Mouse (Mus musculus) lung, postnatal 14 days (tissue): ENCODE results near the gene Gpr108.
A peak's percentile ranks its signal among the peaks of the same experiment; 100 is the strongest.

ENCODE experiments used
- DNase-seq: peaks from one replicate; pipeline ENCODE4 v3.0.0; 2021

The Gpr108 gene

DNA sequence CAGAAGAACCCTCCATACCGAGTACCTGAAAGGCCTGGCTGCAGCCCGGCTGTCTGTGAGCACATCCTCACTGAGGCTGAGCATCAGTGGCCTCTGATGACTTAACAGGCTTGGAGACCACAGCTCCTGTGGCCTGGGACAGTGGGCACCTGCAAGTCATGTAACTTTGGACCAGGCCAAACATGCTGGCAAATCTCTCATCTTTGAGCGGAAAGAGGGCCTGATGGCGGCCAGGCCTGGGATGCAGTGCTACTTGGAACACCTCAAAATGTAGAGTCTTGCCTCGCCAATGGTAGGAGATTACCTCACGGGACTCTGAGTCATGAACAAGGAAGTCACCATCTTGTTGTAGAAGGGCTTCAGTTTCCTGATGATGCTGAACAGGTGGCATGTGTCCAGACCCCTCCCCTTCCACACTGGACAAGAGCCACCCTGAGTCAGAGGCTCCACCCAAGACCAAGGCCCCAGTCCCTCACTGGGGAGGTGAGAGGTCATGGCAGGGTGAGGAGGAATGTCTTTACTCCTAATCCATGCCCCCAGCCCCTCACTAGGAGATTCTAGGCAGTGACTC is 19.4 kb upstream of the Gpr108 start:
- DNase-seq: no peak

DNA sequence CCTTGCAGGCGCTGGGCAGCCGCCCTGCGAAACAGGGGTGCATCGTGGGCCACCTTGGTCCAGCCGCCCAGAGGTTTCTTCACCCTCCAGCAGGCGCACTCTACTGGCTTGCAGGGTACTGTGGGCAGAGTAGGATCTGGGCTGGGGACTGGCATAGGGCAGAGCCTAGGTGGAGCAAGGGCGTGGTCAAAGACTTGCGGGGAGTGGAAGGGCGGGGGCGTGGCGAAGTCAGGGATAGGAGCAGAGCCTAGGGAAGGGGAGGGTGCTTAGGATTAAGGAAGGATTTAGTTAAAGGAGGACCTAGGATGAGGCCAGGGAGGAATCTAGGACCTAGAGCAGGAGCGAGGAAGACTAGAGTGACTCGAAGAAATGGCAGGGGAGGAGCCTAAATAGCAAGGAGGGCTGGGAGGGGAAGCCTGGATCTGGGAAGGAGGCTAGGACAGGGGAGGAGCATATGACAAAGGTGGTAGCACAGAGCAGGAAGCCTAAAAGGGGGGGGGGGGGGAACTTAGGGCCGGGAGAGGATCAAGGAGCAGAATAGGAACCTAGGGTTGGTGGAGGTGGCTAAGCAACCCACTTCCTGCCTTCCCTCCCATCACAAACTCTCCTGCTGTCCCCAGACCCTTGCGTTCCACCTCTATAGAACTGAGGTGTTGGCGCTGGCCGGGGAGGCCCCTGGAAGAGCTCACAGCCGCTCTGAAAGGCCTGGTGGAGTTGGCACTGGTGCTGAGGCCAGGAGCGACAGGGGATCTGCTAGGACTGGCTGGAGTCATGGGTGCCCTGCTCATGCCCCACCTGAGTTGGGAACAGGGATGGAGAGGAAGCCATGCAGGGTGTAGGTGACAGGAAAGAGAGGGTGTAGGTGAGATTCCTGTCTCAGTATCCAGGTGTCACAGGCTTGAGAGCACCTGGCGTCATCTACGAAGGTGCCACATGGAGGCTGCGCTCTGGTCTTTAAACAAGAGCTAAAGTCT is 17.0 kb upstream of the Gpr108 start:
- DNase-seq: peak; percentile 91

- no peak for DNase-seq
These were observed 15.9 kb upstream of the Gpr108 start for GRCm38 (mm10) chr17:57264164-57264563.

DNA sequence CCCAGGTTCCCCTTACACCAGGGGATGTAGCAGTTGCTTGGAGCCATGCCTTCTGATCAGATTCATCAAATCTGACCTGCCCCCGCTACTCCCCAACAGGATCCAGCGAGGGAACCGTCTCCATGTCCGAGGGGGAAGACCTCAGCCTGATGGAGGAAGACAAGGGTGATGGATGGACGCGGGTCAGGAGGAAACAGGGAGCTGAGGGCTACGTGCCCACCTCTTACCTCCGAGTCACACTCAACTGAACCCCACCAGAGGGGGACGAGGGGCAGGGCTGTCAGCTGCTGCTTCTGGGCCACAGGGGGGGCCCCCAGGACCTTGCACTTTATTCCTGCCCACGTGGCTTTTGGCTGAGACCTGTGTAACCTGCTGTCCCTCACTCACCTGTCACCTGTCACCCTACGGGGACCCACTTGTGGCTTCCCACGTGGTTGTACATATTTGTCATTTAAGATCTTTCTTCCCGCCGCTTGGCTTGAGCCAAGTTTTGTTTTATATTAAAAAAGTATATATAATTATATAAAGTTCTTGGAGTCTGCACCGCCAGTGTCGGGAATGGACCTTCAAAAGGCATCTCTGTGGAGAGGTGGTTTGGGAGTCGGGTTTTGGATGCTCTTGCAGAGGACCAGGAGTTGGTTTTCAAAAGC is 14.8 kb upstream of the Gpr108 start:
- DNase-seq: no peak

DNA sequence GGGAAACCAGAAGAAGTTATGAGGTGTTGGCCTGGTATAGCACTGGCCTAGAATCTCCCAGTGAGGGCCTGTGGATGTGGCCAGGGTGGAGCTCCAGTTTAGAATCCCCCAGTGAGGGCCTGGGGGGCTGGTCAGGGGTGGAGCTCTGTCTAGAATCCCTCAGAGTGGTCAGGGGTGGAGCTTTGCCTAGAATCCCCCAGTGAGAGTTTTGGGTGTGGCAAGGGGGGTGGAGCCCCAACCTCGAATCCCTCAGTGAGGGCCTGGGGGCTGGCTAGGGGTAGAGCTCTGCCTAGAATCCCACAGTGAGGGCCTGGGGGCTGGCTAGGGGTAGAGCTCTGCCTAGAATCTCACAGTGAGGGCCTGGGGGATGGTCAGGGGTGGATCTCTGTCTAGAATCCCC is 13.6 kb upstream of the Gpr108 start:
- DNase-seq: no peak

GRCm38 (mm10) chr17:57261286-57261685 is 13.0 kb upstream of the Gpr108 start:
- DNase-seq: no peak

- DNase-seq: no peak
These were observed 12.1 kb upstream of the Gpr108 start for GRCm38 (mm10) chr17:57260351-57260750.

DNA sequence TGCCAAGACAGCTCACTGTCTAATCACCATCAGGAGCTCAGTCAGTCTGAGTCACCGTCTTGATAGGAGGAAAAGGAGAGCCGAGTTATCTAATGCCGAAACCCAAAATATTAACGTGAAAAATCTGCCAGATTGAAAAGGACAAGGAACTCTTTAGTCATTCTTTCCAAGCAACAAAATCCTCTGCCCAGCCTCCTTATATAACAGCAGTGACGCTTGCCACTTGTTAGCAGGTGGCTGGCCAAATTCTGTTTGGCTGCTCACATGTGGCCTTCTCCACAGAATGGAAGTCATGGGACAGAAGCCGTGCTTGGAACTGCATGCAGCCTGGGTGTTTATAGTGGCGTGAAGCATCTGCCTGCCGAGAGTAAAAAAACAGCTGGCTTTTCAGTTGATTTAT is 11.5 kb upstream of the Gpr108 start:
- DNase-seq: no peak

DNA sequence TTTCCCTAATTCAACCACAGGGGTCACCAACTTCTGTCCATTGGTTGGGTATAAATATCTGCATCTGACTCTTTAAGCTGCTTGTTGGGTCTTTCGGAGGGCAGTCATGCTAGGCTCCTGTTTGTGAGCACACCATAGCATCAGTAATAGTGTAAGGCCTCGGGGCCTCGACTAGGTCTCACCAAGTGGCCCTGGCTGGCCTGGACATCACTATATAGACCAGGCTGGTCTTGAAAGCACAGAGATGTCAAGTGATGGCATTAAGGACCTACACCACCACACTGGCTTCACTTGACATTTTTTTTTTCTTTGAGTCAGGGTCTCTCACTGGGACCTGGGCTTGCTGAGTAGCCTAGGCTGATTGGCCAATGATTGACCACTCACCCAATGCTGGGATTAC is 9.9 kb upstream of the Gpr108 start:
- DNase-seq: no peak

- no peak for DNase-seq
These were observed 8.8 kb upstream of the Gpr108 start for GRCm38 (mm10) chr17:57256921-57257485.

DNA sequence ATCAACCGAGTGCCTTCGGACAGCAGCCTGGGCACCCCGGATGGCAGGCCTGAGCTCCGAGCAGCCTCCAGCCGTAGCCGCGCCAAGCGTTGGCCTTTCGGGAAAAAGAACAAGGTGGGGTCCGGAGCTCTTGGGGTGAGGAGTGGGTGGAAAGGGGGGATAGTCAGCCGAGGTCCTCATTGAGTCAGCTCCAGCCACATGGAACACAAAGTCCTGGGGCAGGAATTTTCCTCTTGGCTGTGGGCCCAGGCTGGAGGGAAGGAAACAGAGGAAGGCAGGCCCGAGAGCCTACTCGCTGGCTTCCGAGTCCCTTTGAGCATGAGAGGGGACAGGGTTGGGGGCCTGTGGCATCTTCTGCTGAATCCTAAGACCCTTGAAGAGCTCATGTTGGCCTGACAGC is 7.1 kb upstream of the Gpr108 start:
- DNase-seq: peak; percentile 60

- no peak for DNase-seq
These were observed 5.1 kb upstream of the Gpr108 start for GRCm38 (mm10) chr17:57253306-57253705.

- DNase-seq: no peak
These were observed 3.2 kb upstream of the Gpr108 start for GRCm38 (mm10) chr17:57251431-57251830.

- DNase-seq: peak; percentile 67
These were observed 2.4 kb upstream of the Gpr108 start for GRCm38 (mm10) chr17:57250461-57251160.

- peak; percentile 100 for DNase-seq
These were observed 1.2 kb upstream of the Gpr108 start, which contains the start of gene Trip10 for GRCm38 (mm10) chr17:57249186-57250181. Gene Trip10, plus strand, starts transcription at chr17:57249455.

GRCm38 (mm10) chr17:57248771-57249170 is 525 bp upstream of the Gpr108 start:
- peak; percentile 33 for DNase-seq

DNA sequence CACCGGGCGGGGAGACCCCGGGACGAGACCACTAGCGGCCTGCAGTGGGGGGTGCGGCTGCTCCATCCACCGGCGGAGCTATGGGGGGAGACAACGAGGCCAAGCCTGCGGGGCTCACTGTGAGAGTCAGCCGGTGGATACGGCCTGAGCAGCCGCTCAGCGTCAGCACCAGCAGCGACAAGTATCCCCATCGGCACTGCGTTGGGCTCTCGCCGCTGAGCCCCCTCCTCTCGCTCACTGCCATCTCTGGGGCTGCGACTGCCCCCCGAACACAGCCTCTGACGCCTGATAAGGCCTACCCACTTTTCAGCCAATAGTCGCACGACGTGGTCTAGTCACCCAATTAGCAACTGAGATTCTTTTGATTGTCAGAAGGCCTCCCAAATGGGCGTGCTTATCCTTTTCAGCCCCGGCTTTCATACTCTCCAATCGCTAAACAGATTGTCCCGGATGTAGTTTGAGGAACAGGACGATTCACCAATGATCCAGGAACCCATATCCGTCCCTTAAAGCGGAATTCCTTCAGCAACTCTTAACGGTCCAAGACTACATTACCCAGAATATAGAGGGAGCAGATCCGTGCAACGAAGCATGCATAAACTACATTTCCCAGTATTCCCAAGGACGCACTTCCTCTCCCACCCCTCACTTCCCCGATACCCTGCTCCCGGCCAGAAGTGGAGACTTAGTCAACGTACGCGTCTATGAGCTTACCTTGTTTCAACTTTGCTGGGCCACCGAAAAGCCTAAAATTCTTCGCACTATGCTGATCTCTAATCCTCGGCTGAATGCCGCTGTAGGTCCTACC is 649 bp downstream of the Gpr108 start:
- DNase-seq: peak; percentile 87

GRCm38 (mm10) chr17:57246663-57247392 is 1.4 kb downstream of the Gpr108 start:
- no peak for DNase-seq

- no peak for DNase-seq
These were observed 2.8 kb downstream of the Gpr108 start for GRCm38 (mm10) chr17:57245311-57245929.
